Mouse (Mus musculus): ENCODE measurements around the gene Clk1. TPM values are rescaled to one million over a fixed set of nuclear protein-coding genes. Genes with fewer than 3 reads are reported as not detected.
"Not testable (repeated sequence)": the region's sequence is repeated elsewhere in the genome, so short reads cannot be mapped to it uniquely, and the experiment has no call there.

The Clk1 gene
- polyA plus RNA-seq, 1 experiment: 45.9 TPM

GRCm38 (mm10) chr1:58375574-58376147 is 48.2 kb downstream of the Clk1 start:
- no peak for TF ChIP-seq CTCF (conservative IDR thresholded peaks at IDR 0.05; ENCODE audit: insufficient read depth, insufficient read length, low read depth, low read length)
- TF ChIP-seq POLR2A (IDR thresholded peaks at IDR 0.05; ENCODE audit: low read depth, low read length): no peak
- 75% methylated on average over 3 of the region's 3 CpGs for WGBS
- H3K36me3 ChIP-seq (ENCODE audit: control insufficient read depth, insufficient read depth, low read length): no peaks in the 10 kb centered on the region

GRCm38 (mm10) chr1:58374266-58374665 is 49.6 kb downstream of the Clk1 start:
- H3K4me3 ChIP-seq (ENCODE audit: insufficient read depth, low read depth, low read length); H3K27ac ChIP-seq (ENCODE audit: insufficient read depth, low read depth, low read length); H3K36me3 ChIP-seq (ENCODE audit: control insufficient read depth, insufficient read depth, low read length); H3K4me1 ChIP-seq (ENCODE audit: control insufficient read depth, insufficient read depth, low read length); H3K27me3 ChIP-seq (replicated peaks; ENCODE audit: control insufficient read depth, insufficient read depth, low read length); DNase-seq: not testable (repeated sequence)
- 69% methylated on average over 2 of the region's 2 CpGs for whole genome bisulfite sequencing

More at GRCm38 (mm10) chr1:58375574-58376147, 48.2 kb downstream of the Clk1 start:
- DNase-seq: no peak
- H3K27me3 ChIP-seq (replicated peaks; ENCODE audit: control insufficient read depth, insufficient read depth, low read length): no peaks in the 10 kb centered on the region
- H3K4me3 ChIP-seq (ENCODE audit: insufficient read depth, low read depth, low read length): no peak overlapping the region
- no peaks in the 10 kb centered on the region for H3K4me1 ChIP-seq (ENCODE audit: control insufficient read depth, insufficient read depth, low read length)
- H3K27ac ChIP-seq (ENCODE audit: insufficient read depth, low read depth, low read length): no peak overlapping the region

- TF ChIP-seq CTCF (conservative IDR thresholded peaks at IDR 0.05; ENCODE audit: insufficient read depth, insufficient read length, low read depth, low read length) (no peak), POLR2A (IDR thresholded peaks at IDR 0.05; ENCODE audit: low read depth, low read length) (no peak)
- Histone ChIP-seq H3K27ac (ENCODE audit: insufficient read depth, low read depth, low read length) (no peak overlapping the region), H3K36me3 (ENCODE audit: control insufficient read depth, insufficient read depth, low read length) (no peaks in the 10 kb centered on the region), H3K4me3 (ENCODE audit: insufficient read depth, low read depth, low read length) (no peak overlapping the region), H3K4me1 (ENCODE audit: control insufficient read depth, insufficient read depth, low read length) (no peaks in the 10 kb centered on the region), H3K27me3 (replicated peaks; ENCODE audit: control insufficient read depth, insufficient read depth, low read length) (no peaks in the 10 kb centered on the region)
- DNase-seq: no peak
- 79% methylated on average over 2 of the region's 2 CpGs for WGBS
These were observed 54.1 kb downstream of the Clk1 start for GRCm38 (mm10) chr1:58369716-58370115.

GRCm38 (mm10) chr1:58366737-58367471 is 57.0 kb downstream of the Clk1 start:
- WGBS: 64% methylated on average over 12 of the region's 12 CpGs
- peak; percentile 61 for DNase-seq
- no peak overlapping the region for H3K27ac ChIP-seq (ENCODE audit: insufficient read depth, low read depth, low read length)

GRCm38 (mm10) chr1:58365829-58366228 is 58.0 kb downstream of the Clk1 start:
- H3K36me3 ChIP-seq (ENCODE audit: control insufficient read depth, insufficient read depth, low read length): no peaks in the 10 kb centered on the region
- no peaks in the 10 kb centered on the region for H3K4me1 ChIP-seq (ENCODE audit: control insufficient read depth, insufficient read depth, low read length)
- H3K4me3 ChIP-seq (ENCODE audit: insufficient read depth, low read depth, low read length): no peak overlapping the region
- no peak for DNase-seq
- TF ChIP-seq CTCF (conservative IDR thresholded peaks at IDR 0.05; ENCODE audit: insufficient read depth, insufficient read length, low read depth, low read length) (no peak), POLR2A (IDR thresholded peaks at IDR 0.05; ENCODE audit: low read depth, low read length) (no peak)
- H3K27me3 ChIP-seq (replicated peaks; ENCODE audit: control insufficient read depth, insufficient read depth, low read length): no peaks in the 10 kb centered on the region
- WGBS: 96% methylated on average over 3 of the region's 3 CpGs
- no peak overlapping the region for H3K27ac ChIP-seq (ENCODE audit: insufficient read depth, low read depth, low read length)

More at GRCm38 (mm10) chr1:58366737-58367471, 57.0 kb downstream of the Clk1 start:
- Histone ChIP-seq H3K4me1 (ENCODE audit: control insufficient read depth, insufficient read depth, low read length) (no peaks in the 10 kb centered on the region), H3K36me3 (ENCODE audit: control insufficient read depth, insufficient read depth, low read length) (no peaks in the 10 kb centered on the region), H3K27me3 (replicated peaks; ENCODE audit: control insufficient read depth, insufficient read depth, low read length) (no peaks in the 10 kb centered on the region), H3K4me3 (ENCODE audit: insufficient read depth, low read depth, low read length) (no peak overlapping the region)
- TF ChIP-seq POLR2A (IDR thresholded peaks at IDR 0.05; ENCODE audit: low read depth, low read length) (no peak), CTCF (conservative IDR thresholded peaks at IDR 0.05; ENCODE audit: insufficient read depth, insufficient read length, low read depth, low read length) (no peak)

GRCm38 (mm10) chr1:58364551-58364950 is 59.3 kb downstream of the Clk1 start:
- no peak overlapping the region for H3K4me3 ChIP-seq (ENCODE audit: insufficient read depth, low read depth, low read length)
- H3K36me3 ChIP-seq (ENCODE audit: control insufficient read depth, insufficient read depth, low read length): no peaks in the 10 kb centered on the region
- DNase-seq: peak; percentile 70
- 75% methylated on average over 12 of the region's 12 CpGs for WGBS
- no peak overlapping the region for H3K27ac ChIP-seq (ENCODE audit: insufficient read depth, low read depth, low read length)
- TF ChIP-seq POLR2A (IDR thresholded peaks at IDR 0.05; ENCODE audit: low read depth, low read length) (no peak), CTCF (conservative IDR thresholded peaks at IDR 0.05; ENCODE audit: insufficient read depth, insufficient read length, low read depth, low read length) (no peak)
- no peaks in the 10 kb centered on the region for H3K4me1 ChIP-seq (ENCODE audit: control insufficient read depth, insufficient read depth, low read length)
- no peaks in the 10 kb centered on the region for H3K27me3 ChIP-seq (replicated peaks; ENCODE audit: control insufficient read depth, insufficient read depth, low read length)

GRCm38 (mm10) chr1:58362296-58362695 is 61.6 kb downstream of the Clk1 start:
- DNase-seq: no peak
- no peaks in the 10 kb centered on the region for H3K4me1 ChIP-seq (ENCODE audit: control insufficient read depth, insufficient read depth, low read length)
- 81% methylated on average over 4 of the region's 4 CpGs for WGBS
- H3K27me3 ChIP-seq (replicated peaks; ENCODE audit: control insufficient read depth, insufficient read depth, low read length): no peaks in the 10 kb centered on the region
- H3K27ac ChIP-seq (ENCODE audit: insufficient read depth, low read depth, low read length): no peak overlapping the region
- H3K36me3 ChIP-seq (ENCODE audit: control insufficient read depth, insufficient read depth, low read length): no peaks in the 10 kb centered on the region
- H3K4me3 ChIP-seq (ENCODE audit: insufficient read depth, low read depth, low read length): no peak overlapping the region
- TF ChIP-seq POLR2A (IDR thresholded peaks at IDR 0.05; ENCODE audit: low read depth, low read length): no peak
- no peak for TF ChIP-seq CTCF (conservative IDR thresholded peaks at IDR 0.05; ENCODE audit: insufficient read depth, insufficient read length, low read depth, low read length)

Other genes starting within 250 kb of the Clk1 start
- gene Aox4, start 213.7 kb downstream of the Clk1 start, polyA plus RNA-seq (2012; rRNA removed): 0.04 and 0.14 TPM in 2 replicates
- gene Aox2, start 145.7 kb downstream of the Clk1 start, polyA plus RNA-seq (2012; rRNA removed): 0.03 TPM in 2 replicates
- gene Bzw1, start 31.2 kb downstream of the Clk1 start, polyA plus RNA-seq (2012; rRNA removed): 24.8 and 32.2 TPM in 2 replicates
- gene Nif3l1, start 21.1 kb upstream of the Clk1 start, polyA plus RNA-seq (2012; rRNA removed): 19.7 and 21.3 TPM in 2 replicates
- 18.4 and 25.5 TPM in 2 replicates for gene Ppil3, start 21.4 kb upstream of the Clk1 start, polyA plus RNA-seq (2012; rRNA removed)
- 7.0 and 8.7 TPM in 2 replicates for gene Orc2, start 81.0 kb upstream of the Clk1 start, polyA plus RNA-seq (2012; rRNA removed)
- gene Fam126b, start 162.3 kb upstream of the Clk1 start, polyA plus RNA-seq (2012; rRNA removed): 5.3 and 5.4 TPM in 2 replicates
- 116 and 197 TPM in 2 replicates for gene Ndufb3, start 162.3 kb upstream of the Clk1 start, polyA plus RNA-seq (2012; rRNA removed)

All from kidney, adult 2 months (tissue).